Mouse (Mus musculus): ENCODE results near the gene Npw. TPM values are rescaled to one million over a fixed set of nuclear protein-coding genes. Genes with fewer than 3 reads are reported as not detected.

The Npw gene
- total RNA-seq, 1 experiment from 2014 or later = not detected

GRCm38 (mm10) chr17:24617561-24618194 is 40.6 kb downstream of the Npw start:
- no peak for ATAC-seq (replicated peaks; ENCODE audit: insufficient number of reproducible peaks, low FRiP score, low TSS enrichment, poor library complexity, severe bottlenecking)

- no peak for ATAC-seq (replicated peaks; ENCODE audit: insufficient number of reproducible peaks, low FRiP score, low TSS enrichment, poor library complexity, severe bottlenecking)
Measured at GRCm38 (mm10) chr17:24610711-24611110, 47.5 kb downstream of the Npw start.

DNA sequence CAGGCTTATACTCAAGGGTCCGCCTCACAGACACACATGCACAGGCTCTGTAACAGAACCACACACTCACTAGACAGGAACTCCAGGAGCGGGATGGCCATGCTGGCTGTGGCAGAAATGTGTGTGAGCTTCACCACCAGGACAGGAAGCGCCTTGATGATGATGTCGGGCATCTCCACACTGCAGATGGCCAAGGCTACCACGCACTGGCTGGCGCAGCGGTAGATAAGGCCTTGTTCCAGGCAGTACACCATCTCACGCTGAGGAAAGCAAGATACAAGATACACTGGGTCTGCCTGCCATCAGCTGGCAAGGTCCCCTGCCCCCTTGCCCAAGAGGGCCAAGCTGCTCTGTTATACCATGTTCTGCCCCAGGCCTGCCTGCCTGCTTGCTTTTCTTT is 49.4 kb downstream of the Npw start:
- ATAC-seq (replicated peaks; ENCODE audit: insufficient number of reproducible peaks, low FRiP score, low TSS enrichment, poor library complexity, severe bottlenecking) = no peak

- ATAC-seq (replicated peaks; ENCODE audit: insufficient number of reproducible peaks, low FRiP score, low TSS enrichment, poor library complexity, severe bottlenecking) = no peak
Measured at GRCm38 (mm10) chr17:24608370-24608769, 49.9 kb downstream of the Npw start.

Other genes starting within 250 kb of the Npw start
- 84.3 to 102 TPM (median 99.4 TPM) in 3 replicates for gene Rnps1, start 243.9 kb downstream of the Npw start, total RNA-seq (2017)
- 22.1 to 36.2 TPM (median 26.0 TPM) in 3 replicates for gene Eci1, start 231.8 kb downstream of the Npw start, total RNA-seq (2017)
- gene Dnase1l2, start 215.4 kb downstream of the Npw start, total RNA-seq (2017) = 1.6 to 2.2 TPM in 2 of 3 replicates, not detected in the other
- 26.9 to 32.5 TPM (median 29.5 TPM) in 3 replicates for gene E4f1, start 188.1 kb downstream of the Npw start, total RNA-seq (2017)
- 8.4 to 10.1 TPM (median 9.1 TPM) in 3 replicates for gene Pgp, start 188.1 kb downstream of the Npw start, total RNA-seq (2017)
- 1.3 TPM in 1 of 3 replicates, not detected in the others for gene Bricd5, start 184.6 kb downstream of the Npw start, total RNA-seq (2017)
- gene Mlst8, start 179.4 kb downstream of the Npw start, total RNA-seq (2017) = 8.4 to 19.3 TPM (median 11.2 TPM) in 3 replicates
- not detected in 3 replicates for gene Caskin1, start 169.9 kb downstream of the Npw start, total RNA-seq (2017)
- gene Traf7, start 130.5 kb downstream of the Npw start, total RNA-seq (2017) = 83.2 to 132 TPM (median 118 TPM) in 3 replicates
- 0.39 TPM in 1 of 3 replicates, not detected in the others for gene Rab26, start 124.2 kb downstream of the Npw start, total RNA-seq (2017)
- gene Pkd1, start 108.6 kb downstream of the Npw start, total RNA-seq (2017) = 9.1 to 15.7 TPM (median 11.9 TPM) in 3 replicates
- gene Tsc2, start 25.8 kb downstream of the Npw start, total RNA-seq (2017) = 20.2 to 53.0 TPM (median 29.4 TPM) in 3 replicates
- gene Nthl1, start 25.8 kb downstream of the Npw start, total RNA-seq (2017) = 2.5 to 2.6 TPM in 2 of 3 replicates, not detected in the other
- gene Slc9a3r2, start 8.1 kb downstream of the Npw start, total RNA-seq (2017) = 0.48 to 0.78 TPM in 2 of 3 replicates, not detected in the other
- gene Zfp598, start 11.2 kb upstream of the Npw start, total RNA-seq (2017) = 14.6 to 21.7 TPM (median 15.7 TPM) in 3 replicates
- not detected in 3 replicates for gene Syngr3, start 31.5 kb upstream of the Npw start, total RNA-seq (2017)
- 12.4 to 19.8 TPM (median 15.4 TPM) in 3 replicates for gene Gfer, start 37.7 kb upstream of the Npw start, total RNA-seq (2017)
- 0.48 to 3.0 TPM (median 2.1 TPM) in 3 replicates for gene Noxo1, start 37.8 kb upstream of the Npw start, total RNA-seq (2017)
- 9.7 to 19.8 TPM (median 18.6 TPM) in 3 replicates for gene Tbl3, start 49.2 kb upstream of the Npw start, total RNA-seq (2017)
- 2.8 TPM in 1 of 3 replicates, not detected in the others for gene Rnf151, start 59.6 kb upstream of the Npw start, total RNA-seq (2017)
- 428 to 669 TPM (median 533 TPM) in 3 replicates for gene Rps2, start 59.7 kb upstream of the Npw start, total RNA-seq (2017)
- gene Ndufb10, start 66.0 kb upstream of the Npw start, total RNA-seq (2017) = 144 to 243 TPM (median 228 TPM) in 3 replicates
- gene Rpl3l, start 69.4 kb upstream of the Npw start, total RNA-seq (2017) = 4.7 to 14.6 TPM (median 10.2 TPM) in 3 replicates
- 248 to 361 TPM (median 344 TPM) in 3 replicates for gene Msrb1, start 78.2 kb upstream of the Npw start, total RNA-seq (2017)
- not detected in 3 replicates for gene Hs3st6, start 94.5 kb upstream of the Npw start, total RNA-seq (2017)
- gene Meiob, start 145.8 kb upstream of the Npw start, total RNA-seq (2017) = not detected in 3 replicates
- 23.2 to 48.3 TPM (median 34.5 TPM) in 3 replicates for gene Hagh, start 181.7 kb upstream of the Npw start, total RNA-seq (2017)
- 3.2 to 6.6 TPM (median 4.8 TPM) in 3 replicates for gene Fahd1, start 191.9 kb upstream of the Npw start, total RNA-seq (2017)
- 0.29 TPM in 1 of 3 replicates, not detected in the others for gene Igfals, start 207.5 kb upstream of the Npw start, total RNA-seq (2017)
- gene Nubp2, start 227.9 kb upstream of the Npw start, total RNA-seq (2017) = 34.3 to 41.0 TPM (median 40.1 TPM) in 3 replicates
- gene Spsb3, start 228.2 kb upstream of the Npw start, total RNA-seq (2017) = 16.6 to 25.9 TPM (median 20.5 TPM) in 3 replicates
- gene Eme2, start 236.6 kb upstream of the Npw start, total RNA-seq (2017) = 12.0 to 20.2 TPM (median 12.9 TPM) in 3 replicates
- gene Mrps34, start 236.7 kb upstream of the Npw start, total RNA-seq (2017) = 13.4 to 24.4 TPM (median 19.0 TPM) in 3 replicates
- gene Nme3, start 238.0 kb upstream of the Npw start, total RNA-seq (2017) = 28.0 to 48.6 TPM (median 30.1 TPM) in 3 replicates